Mouse (Mus musculus) G1E (cell line): ENCODE data around the gene Kidins220.

Experiments
- CTCF ChIP-seq: IDR thresholded peaks from 2 replicates; pipeline ENCODE4 v1.5.1; 2012; ENCODE audit warnings: low read depth, low read length, inconsistent platforms, mixed read lengths
- GATA1 ChIP-seq: IDR thresholded peaks from 2 replicates; pipeline ENCODE4 v1.6.1; 2012; ENCODE audit warnings: borderline replicate concordance, low read length, inconsistent platforms, mixed read lengths
- GATA2 ChIP-seq: IDR thresholded peaks from 2 replicates; pipeline ENCODE4 v1.6.1; 2012; ENCODE audit warnings: low read depth, low read length, inconsistent platforms, borderline replicate concordance
- POLR2AphosphoS5 ChIP-seq: IDR thresholded peaks from 2 replicates; pipeline ENCODE4 v1.6.1; 2012; ENCODE audit warnings: low read depth, low read length, inconsistent platforms; ENCODE audit not compliant: insufficient replicate concordance

- no peak for TF ChIP-seq CTCF
- no peak for TF ChIP-seq GATA1
- no peak for TF ChIP-seq GATA2
- no peak for TF ChIP-seq POLR2AphosphoS5
Measured at GRCm38 (mm10) chr12:24928051-24928748, 46.5 kb upstream of the Kidins220 start.
